Mouse (Mus musculus) activated CD4-positive, CD25-positive, alpha-beta regulatory T cell (primary cell): ENCODE results near the gene Vmn1r206. TPM values are rescaled to one million over a fixed set of nuclear protein-coding genes. Genes with fewer than 3 reads are reported as not detected.

ENCODE experiments used
- polyA plus RNA-seq, 2 experiments: library from polyadenylated mRNA; unstranded; fragments of 100-300 nt; shearing (Covaris generic); gene quantifications; one replicate each; pipeline ENCODE4 v1.2.1; 2017

Vmn1r206 gene
- polyA plus RNA-seq, result under 1 TPM in 1 of 2 experiments, not detected in 1; 0.14 TPM

DNA sequence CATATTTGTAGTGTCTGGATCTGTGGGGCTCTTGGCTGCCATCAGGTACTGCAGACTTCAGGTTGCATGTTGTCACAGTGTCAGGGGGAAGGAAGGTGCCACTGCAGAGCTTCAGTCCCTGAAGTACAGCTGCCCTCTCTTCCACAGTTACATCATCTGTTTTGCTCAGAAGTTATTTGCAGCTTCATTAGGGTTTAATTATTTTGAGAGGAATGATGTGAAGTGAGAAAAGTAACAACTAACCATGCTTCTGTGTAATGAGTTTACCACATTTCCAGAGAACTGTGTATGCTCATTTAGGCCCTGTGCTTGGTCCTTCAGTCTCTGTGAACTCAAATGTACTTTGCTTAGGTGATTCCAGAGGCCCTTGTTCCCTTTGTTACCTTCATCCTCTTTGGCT lies at the start of gene Vmn1r206:
Vmn1r206 (minus strand) TSS at position 101 of the 400 bp plus-strand sequence.

DNA sequence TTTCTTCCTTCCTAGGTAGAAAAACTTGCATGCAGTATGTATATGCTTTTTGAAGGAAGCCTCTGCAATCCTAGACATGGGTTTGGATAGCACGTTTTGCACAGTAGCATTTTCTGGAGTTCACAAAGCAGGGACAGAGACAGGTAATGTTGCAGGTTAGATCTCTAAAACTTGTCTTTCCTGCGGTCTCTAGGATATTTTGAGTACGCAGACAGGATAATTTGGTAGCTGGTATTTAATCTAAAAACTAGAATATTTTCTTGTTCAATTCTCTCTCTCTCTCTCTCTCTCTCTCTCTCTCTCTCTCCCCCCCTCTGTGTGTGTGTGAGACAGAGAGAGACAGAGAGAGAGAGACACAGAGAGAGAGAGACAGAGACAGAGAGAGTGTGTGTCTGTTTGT lies 31.2 kb downstream of the Vmn1r206 start, which contains the start of gene Vmn1r205:
Vmn1r205 (minus strand) TSS at position 101 of the 400 bp plus-strand sequence.

Other genes with a start within 250 kb of the Vmn1r206 start
- not detected for gene Vmn1r199, start 244.4 kb downstream of the Vmn1r206 start, polyA plus RNA-seq
- gene Vmn1r200, start 233.9 kb downstream of the Vmn1r206 start, polyA plus RNA-seq, result not detected
- gene Vmn1r201, start 152.3 kb downstream of the Vmn1r206 start, polyA plus RNA-seq, result not detected
- gene Vmn1r202, start 118.9 kb downstream of the Vmn1r206 start, polyA plus RNA-seq, result under 1 TPM; 0.02 to 0.17 TPM
- under 1 TPM; 0.06 to 0.32 TPM for gene Vmn1r203, start 106.1 kb downstream of the Vmn1r206 start, polyA plus RNA-seq
- gene Vmn1r204, start 71.1 kb downstream of the Vmn1r206 start, polyA plus RNA-seq, result under 1 TPM in 1 of 2 experiments, not detected in 1; 0.06 TPM
- not detected for gene Vmn1r205, start 31.3 kb downstream of the Vmn1r206 start, polyA plus RNA-seq
- not detected for gene Vmn1r207-ps, start 105.4 kb upstream of the Vmn1r206 start, polyA plus RNA-seq
- gene Vmn1r208, start 153.1 kb upstream of the Vmn1r206 start, polyA plus RNA-seq, result under 1 TPM in 1 of 2 experiments, not detected in 1; 0.23 TPM
- under 1 TPM in 1 of 2 experiments, not detected in 1; 0.26 TPM for gene Vmn1r209, start 185.4 kb upstream of the Vmn1r206 start, polyA plus RNA-seq
- gene Vmn1r210, start 207.1 kb upstream of the Vmn1r206 start, polyA plus RNA-seq, result not detected
- under 1 TPM in 1 of 2 experiments, not detected in 1; 0.28 TPM for gene Vmn1r211, start 233.3 kb upstream of the Vmn1r206 start, polyA plus RNA-seq